Mouse (Mus musculus): ENCODE results near the gene Itgb4. TPM values are rescaled to one million over a fixed set of nuclear protein-coding genes. Genes with fewer than 3 reads are reported as not detected.

Gene Itgb4
- polyA plus RNA-seq, 1 experiment from 2014 or later, result 0.34 TPM

GRCm38 (mm10) chr11:116034584-116034983, 60.1 kb downstream of the Itgb4 start:
- Histone ChIP-seq H3K36me3 (replicated peaks; ENCODE audit: insufficient read depth, low read length) (peaks cover 21% of the 10 kb centered on the region), H3K9ac (replicated peaks) (no peak overlapping the region), H3K4me2 (ENCODE audit: low read depth, low read length) (no peak overlapping the region), H3K9me3 (ENCODE audit: low read length) (no peaks in the 10 kb centered on the region), H3K4me3 (ENCODE audit: low read depth, low read length) (no peak overlapping the region), H3K27me3 (ENCODE audit: insufficient read depth, low read length) (no peaks in the 10 kb centered on the region), H3K27ac (ENCODE audit: low read depth) (no peak overlapping the region), H3K4me1 (ENCODE audit: insufficient read depth) (peaks cover 15% of the 10 kb centered on the region)
- ATAC-seq (no peak), DNase-seq (no peak)
- no peak for TF ChIP-seq CTCF (IDR thresholded peaks at IDR 0.05; ENCODE audit: low read depth)
- no peak for TF ChIP-seq EP300 (IDR thresholded peaks at IDR 0.05; ENCODE audit: low read depth)
- 91% methylated on average over 6 of the region's 6 CpGs for WGBS (ENCODE audit: insufficient replicate concordance)

- Histone ChIP-seq H3K9ac (replicated peaks) (no peak overlapping the region), H3K36me3 (replicated peaks; ENCODE audit: insufficient read depth, low read length) (peaks cover 21% of the 10 kb centered on the region), H3K27me3 (ENCODE audit: insufficient read depth, low read length) (no peaks in the 10 kb centered on the region), H3K4me2 (ENCODE audit: low read depth, low read length) (no peak overlapping the region), H3K4me1 (ENCODE audit: insufficient read depth) (peaks cover 7% of the 10 kb centered on the region), H3K9me3 (ENCODE audit: low read length) (no peaks in the 10 kb centered on the region), H3K4me3 (ENCODE audit: low read depth, low read length) (no peak overlapping the region), H3K27ac (ENCODE audit: low read depth) (no peak overlapping the region)
- no peak for TF ChIP-seq CTCF (IDR thresholded peaks at IDR 0.05; ENCODE audit: low read depth)
- ATAC-seq (no peak), DNase-seq (no peak)
- 93% methylated on average over 3 of the region's 3 CpGs for WGBS (ENCODE audit: insufficient replicate concordance)
These were observed 62.2 kb downstream of the Itgb4 start for GRCm38 (mm10) chr11:116036671-116037070.

GRCm38 (mm10) chr11:116037826-116038225, 63.3 kb downstream of the Itgb4 start:
- ATAC-seq (no peak), DNase-seq (no peak)
- Histone ChIP-seq H3K4me2 (ENCODE audit: low read depth, low read length) (no peak overlapping the region), H3K27ac (ENCODE audit: low read depth) (no peak overlapping the region), H3K9ac (replicated peaks) (no peak overlapping the region), H3K36me3 (replicated peaks; ENCODE audit: insufficient read depth, low read length) (peaks cover 29% of the 10 kb centered on the region), H3K4me3 (ENCODE audit: low read depth, low read length) (no peak overlapping the region), H3K4me1 (ENCODE audit: insufficient read depth) (peaks cover 3% of the 10 kb centered on the region; the same call in 1 of the 2 replicates), H3K27me3 (ENCODE audit: insufficient read depth, low read length) (no peaks in the 10 kb centered on the region), H3K9me3 (ENCODE audit: low read length) (no peaks in the 10 kb centered on the region)
- no peak for TF ChIP-seq CTCF (IDR thresholded peaks at IDR 0.05; ENCODE audit: low read depth)
- no peak for TF ChIP-seq EP300 (IDR thresholded peaks at IDR 0.05; ENCODE audit: low read depth)
- 89% methylated on average over 9 of the region's 9 CpGs for WGBS (ENCODE audit: insufficient replicate concordance)

- no peak overlapping the region for H3K9ac ChIP-seq (replicated peaks)
- H3K27me3 ChIP-seq (ENCODE audit: insufficient read depth, low read length), result no peaks in the 10 kb centered on the region
- peaks cover 39% of the 10 kb centered on the region for H3K36me3 ChIP-seq (replicated peaks; ENCODE audit: insufficient read depth, low read length)
- TF ChIP-seq CTCF (IDR thresholded peaks at IDR 0.05; ENCODE audit: low read depth), result no peak
- no peak for TF ChIP-seq EP300 (IDR thresholded peaks at IDR 0.05; ENCODE audit: low read depth)
- no peak overlapping the region for H3K27ac ChIP-seq (ENCODE audit: low read depth)
- no peak overlapping the region for H3K4me3 ChIP-seq (ENCODE audit: low read depth, low read length)
- H3K4me2 ChIP-seq (ENCODE audit: low read depth, low read length), result no peak overlapping the region
- DNase-seq, result no peak
- WGBS (ENCODE audit: insufficient replicate concordance), result 88% methylated on average over 6 of the region's 6 CpGs
- no peak for ATAC-seq
- no peaks in the 10 kb centered on the region for H3K4me1 ChIP-seq (ENCODE audit: insufficient read depth)
- no peaks in the 10 kb centered on the region for H3K9me3 ChIP-seq (ENCODE audit: low read length)
These were observed 66.1 kb downstream of the Itgb4 start for GRCm38 (mm10) chr11:116040593-116040992.

GRCm38 (mm10) chr11:116041833-116042232, 67.3 kb downstream of the Itgb4 start:
- WGBS (ENCODE audit: insufficient replicate concordance), result 95% methylated on average over 2 of the region's 2 CpGs
- peak; percentile 26; the same call in 1 of the 2 replicates for TF ChIP-seq CTCF (IDR thresholded peaks at IDR 0.05; ENCODE audit: low read depth)
- TF ChIP-seq EP300 (IDR thresholded peaks at IDR 0.05; ENCODE audit: low read depth), result no peak
- H3K4me2 ChIP-seq (ENCODE audit: low read depth, low read length), result no peak overlapping the region
- H3K27ac ChIP-seq (ENCODE audit: low read depth), result no peak overlapping the region
- H3K4me1 ChIP-seq (ENCODE audit: insufficient read depth), result no peaks in the 10 kb centered on the region
- DNase-seq (no peak), ATAC-seq (no peak)
- no peak overlapping the region for H3K4me3 ChIP-seq (ENCODE audit: low read depth, low read length)
- no peaks in the 10 kb centered on the region for H3K27me3 ChIP-seq (ENCODE audit: insufficient read depth, low read length)
- no peak overlapping the region for H3K9ac ChIP-seq (replicated peaks)
- no peaks in the 10 kb centered on the region for H3K9me3 ChIP-seq (ENCODE audit: low read length)
- peaks cover 39% of the 10 kb centered on the region for H3K36me3 ChIP-seq (replicated peaks; ENCODE audit: insufficient read depth, low read length)

- Histone ChIP-seq H3K4me2 (ENCODE audit: low read depth, low read length) (no peak overlapping the region), H3K4me1 (ENCODE audit: insufficient read depth) (no peaks in the 10 kb centered on the region), H3K9ac (replicated peaks) (no peak overlapping the region), H3K27ac (ENCODE audit: low read depth) (no peak overlapping the region), H3K9me3 (ENCODE audit: low read length) (no peaks in the 10 kb centered on the region), H3K27me3 (ENCODE audit: insufficient read depth, low read length) (no peaks in the 10 kb centered on the region), H3K36me3 (replicated peaks; ENCODE audit: insufficient read depth, low read length) (peaks cover 46% of the 10 kb centered on the region), H3K4me3 (ENCODE audit: low read depth, low read length) (no peak overlapping the region)
- ATAC-seq (no peak), DNase-seq (no peak)
- TF ChIP-seq CTCF (IDR thresholded peaks at IDR 0.05; ENCODE audit: low read depth) (no peak), EP300 (IDR thresholded peaks at IDR 0.05; ENCODE audit: low read depth) (no peak)
- 75% methylated on average over 5 of the region's 5 CpGs for WGBS (ENCODE audit: insufficient replicate concordance)
These were observed 68.0 kb downstream of the Itgb4 start for GRCm38 (mm10) chr11:116042372-116043138.
